Mouse (Mus musculus): Measurements from ENCODE around the gene Ipo13.

Gene Ipo13

GRCm38 (mm10) chr4:117885093-117885492, 29.7 kb downstream of the Ipo13 start:
- in situ Hi-C loops (cut with MboI, MseI), result no loop called here

GRCm38 (mm10) chr4:117884146-117884545, 30.7 kb downstream of the Ipo13 start:
- in situ Hi-C loops (cut with MboI, MseI), result no loop called here

DNA sequence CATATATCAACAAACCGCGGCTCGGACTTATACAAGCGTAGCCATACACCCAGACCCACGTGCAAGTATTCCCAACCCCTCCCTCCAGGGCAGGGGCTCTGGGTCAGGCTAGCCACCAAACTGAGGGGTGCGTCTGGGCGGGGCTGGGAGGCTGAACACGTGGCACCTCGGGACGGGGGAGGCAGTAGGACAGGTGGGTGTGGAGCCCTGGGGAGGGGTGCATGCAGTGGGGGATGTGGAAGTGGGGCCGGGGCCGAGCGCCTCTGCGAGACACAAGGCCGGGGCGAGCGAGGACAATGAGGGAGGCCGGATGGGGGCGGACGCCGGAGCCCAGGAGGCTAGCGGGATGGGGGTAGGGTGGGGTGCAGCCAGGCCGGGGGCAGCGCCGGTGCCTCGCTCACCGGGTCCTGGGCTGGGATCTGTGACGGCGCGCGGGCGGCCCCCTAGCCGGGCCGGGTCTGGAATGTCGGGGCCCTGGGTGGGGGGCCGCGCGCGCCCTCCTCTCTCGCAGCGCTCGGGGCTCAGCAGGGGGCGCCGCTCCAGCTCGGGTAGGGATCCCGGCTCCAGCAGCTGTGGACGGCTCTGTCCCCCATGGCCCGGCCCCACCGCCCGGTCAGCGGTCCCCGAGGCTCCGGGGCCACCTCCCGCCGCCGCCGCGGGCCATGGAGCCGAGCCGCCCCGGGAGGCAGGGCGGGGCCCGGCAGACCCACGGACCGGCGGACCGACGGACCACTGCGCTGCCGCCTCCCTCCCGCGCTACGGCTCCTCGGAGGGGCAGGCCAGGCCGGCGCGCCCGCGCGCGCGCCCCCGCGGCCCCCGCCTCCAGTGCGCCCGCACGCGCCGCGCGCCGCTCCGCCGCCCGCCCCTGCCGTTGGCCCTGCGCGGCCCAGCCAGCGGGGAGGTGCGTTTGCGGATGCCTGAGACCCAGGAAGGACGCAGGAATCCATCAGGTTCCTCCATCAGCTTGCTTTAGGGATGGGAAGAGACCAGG, 31.8 kb downstream of the Ipo13 start, which contains the start of gene B4galt2:
B4galt2 (minus strand) TSS at position 787 of the 991 bp plus-strand sequence.
- in situ Hi-C loops (cut with MboI, MseI), result no loop called here

DNA sequence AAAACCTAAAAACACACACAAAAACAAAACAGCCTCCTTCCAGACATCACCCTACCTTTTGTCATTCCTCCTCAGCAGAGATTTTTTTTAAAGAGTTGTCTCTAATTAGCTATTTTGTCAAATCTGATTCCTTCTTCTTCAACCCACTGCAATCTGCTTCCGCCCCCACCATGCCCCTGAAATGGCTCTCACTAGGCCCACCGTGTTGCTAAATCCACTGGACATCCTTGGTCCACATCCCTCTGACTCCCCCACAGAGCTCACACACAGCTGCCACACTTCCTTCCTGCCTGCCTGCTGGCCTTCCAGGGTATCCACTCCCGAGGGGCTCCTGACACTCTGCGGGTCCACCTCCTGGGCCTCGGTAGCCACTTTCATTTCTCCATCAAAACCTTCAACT, 36.1 kb downstream of the Ipo13 start:
- in situ Hi-C loops (cut with MboI, MseI), result no loop called here

GRCm38 (mm10) chr4:117878301-117878700, 36.5 kb downstream of the Ipo13 start:
- in situ Hi-C loops (cut with MboI, MseI), result no loop called here

- in situ Hi-C loops (cut with MboI, MseI), result no loop called here
Observed at GRCm38 (mm10) chr4:117873615-117874014, 41.2 kb downstream of the Ipo13 start.

- in situ Hi-C loops (cut with MboI, MseI), result no loop called here
Observed at GRCm38 (mm10) chr4:117872471-117872886, 42.3 kb downstream of the Ipo13 start, which contains the start of gene Ccdc24. Gene Ccdc24 (minus strand): TSS chr4:117872557.

- in situ Hi-C loops (cut with MboI, MseI), result no loop called here
Observed at GRCm38 (mm10) chr4:117871787-117872186, 43.0 kb downstream of the Ipo13 start.

DNA sequence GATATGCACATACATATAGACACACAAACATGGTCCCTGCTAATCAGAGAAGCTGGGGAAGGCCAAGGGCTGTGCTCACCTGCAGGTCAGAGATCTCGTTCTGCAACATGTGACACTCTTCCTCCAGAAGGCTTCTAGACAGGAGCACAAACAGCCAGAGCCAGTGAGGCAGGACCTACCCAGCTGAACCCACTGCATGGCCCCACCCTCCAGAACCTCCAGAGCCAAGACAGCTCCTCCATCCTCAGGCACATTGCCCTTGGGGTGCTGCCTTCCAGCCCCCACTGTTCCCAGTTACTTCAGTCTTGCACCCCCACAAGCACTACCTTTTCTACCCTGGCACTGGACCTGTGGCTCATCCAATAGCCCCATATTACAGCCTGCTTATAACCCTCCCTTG, 44.4 kb downstream of the Ipo13 start:
- in situ Hi-C loops (cut with MboI, MseI), result no loop called here

DNA sequence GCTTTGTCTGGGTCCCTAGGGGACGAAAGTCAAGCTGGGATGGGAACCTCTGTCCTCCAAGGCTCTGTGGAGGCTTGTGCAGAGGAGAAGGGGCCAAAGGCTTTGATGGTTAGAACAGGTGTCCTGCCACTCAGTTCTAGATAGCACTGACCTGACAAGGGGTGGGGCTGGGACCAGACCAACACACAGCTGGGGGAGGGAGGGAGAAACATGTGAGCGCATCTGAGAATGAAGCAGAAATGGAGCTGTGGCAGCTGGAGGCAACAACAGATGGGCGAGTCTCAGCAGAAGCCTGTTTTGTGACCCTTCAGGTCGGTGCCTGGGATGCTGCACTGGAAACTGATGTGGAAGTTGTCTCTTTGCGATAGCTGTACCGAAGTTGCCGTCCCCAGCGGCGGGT, 45.5 kb downstream of the Ipo13 start:
- in situ Hi-C loops (cut with MboI, MseI), result no loop called here

DNA sequence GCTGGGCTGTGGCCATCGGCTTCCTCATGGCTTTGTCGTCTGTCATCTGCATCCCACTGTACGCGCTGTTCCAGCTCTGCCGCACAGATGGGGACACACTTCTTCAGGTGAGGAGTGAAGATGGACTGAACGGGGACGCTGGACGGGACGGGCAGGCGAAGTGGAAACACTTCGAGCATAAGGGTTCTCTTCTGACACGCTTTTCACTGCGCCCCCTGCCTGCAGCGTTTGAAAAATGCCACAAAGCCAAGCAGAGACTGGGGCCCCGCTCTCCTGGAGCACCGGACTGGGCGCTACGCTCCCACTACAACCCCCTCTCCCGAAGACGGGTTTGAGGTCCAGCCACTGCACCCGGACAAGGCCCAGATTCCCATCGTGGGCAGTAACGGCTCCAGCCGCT, 47.0 kb downstream of the Ipo13 start:
- in situ Hi-C loops (cut with MboI, MseI), result no loop called here

GRCm38 (mm10) chr4:117867000-117867399, 47.8 kb downstream of the Ipo13 start:
- in situ Hi-C loops (cut with MboI, MseI), result no loop called here

DNA sequence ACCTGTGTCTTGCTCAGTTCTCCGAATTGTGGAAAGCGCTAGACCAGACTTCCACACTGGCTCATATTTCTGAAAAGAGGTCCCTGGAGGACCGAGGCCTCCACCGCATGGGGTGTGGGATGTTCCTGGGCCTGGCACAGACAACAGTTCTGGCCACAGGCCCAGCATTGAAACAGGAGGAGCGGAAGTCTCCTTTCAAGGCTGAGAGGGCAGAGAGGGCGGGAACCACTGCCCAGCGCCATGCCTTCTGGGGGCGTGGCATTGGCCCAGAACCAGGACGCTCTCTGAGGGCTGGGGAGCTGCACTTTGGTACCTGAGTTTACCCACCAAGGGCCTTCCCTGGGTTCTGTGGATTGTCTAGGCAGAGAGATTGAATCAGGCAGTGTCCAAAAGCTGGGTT, 48.7 kb downstream of the Ipo13 start:
- in situ Hi-C loops (cut with MboI, MseI), result no loop called here

DNA sequence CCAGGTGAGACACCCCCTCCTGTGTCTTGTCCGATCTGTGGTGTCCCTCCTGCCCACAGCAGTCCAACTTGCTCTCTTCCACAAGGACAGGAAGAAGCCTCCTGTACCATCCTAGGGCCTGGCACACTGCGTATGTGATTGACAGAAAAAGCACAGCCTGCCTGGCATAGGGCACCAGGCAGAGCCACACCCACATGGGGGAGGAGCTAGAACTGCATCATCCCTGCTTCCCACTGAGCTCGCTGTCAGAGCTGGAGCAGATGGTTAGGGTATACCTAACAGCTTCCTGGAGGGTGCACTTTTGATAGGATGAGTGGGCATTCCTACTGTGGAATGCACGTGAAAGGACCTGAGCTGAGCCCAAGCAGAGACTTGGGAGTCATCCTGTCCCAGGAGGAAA, 52.0 kb downstream of the Ipo13 start:
- in situ Hi-C loops (cut with MboI, MseI), result no loop called here

- in situ Hi-C loops (cut with MboI, MseI), result no loop called here
Observed at GRCm38 (mm10) chr4:117860570-117860969, 54.2 kb downstream of the Ipo13 start.

DNA sequence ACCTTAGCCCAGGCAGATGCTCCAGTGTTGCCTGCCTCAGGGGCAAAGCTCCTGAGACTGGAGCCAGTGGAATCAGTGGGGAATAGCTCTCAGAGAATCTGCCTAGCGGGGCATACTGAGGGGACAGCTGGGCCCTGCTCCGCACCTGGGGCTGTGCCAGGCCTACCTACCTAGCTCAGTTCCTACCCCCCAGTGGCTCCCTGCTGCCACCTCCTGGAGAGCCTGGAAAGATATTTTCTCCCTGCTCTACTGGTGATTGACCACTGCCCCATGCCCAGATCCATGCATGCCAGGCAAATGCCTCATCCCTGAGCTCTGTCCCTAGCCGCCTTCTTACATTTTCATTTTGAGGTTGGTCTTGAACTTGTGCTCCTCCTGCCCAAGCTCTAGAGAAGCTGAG, 56.0 kb downstream of the Ipo13 start:
- in situ Hi-C loops (cut with MboI, MseI), result no loop called here

GRCm38 (mm10) chr4:117855146-117855545, 59.7 kb downstream of the Ipo13 start:
- in situ Hi-C loops (cut with MboI, MseI), result no loop called here

- in situ Hi-C loops (cut with MboI, MseI), result no loop called here
Observed at GRCm38 (mm10) chr4:117852152-117852868, 62.5 kb downstream of the Ipo13 start.

DNA sequence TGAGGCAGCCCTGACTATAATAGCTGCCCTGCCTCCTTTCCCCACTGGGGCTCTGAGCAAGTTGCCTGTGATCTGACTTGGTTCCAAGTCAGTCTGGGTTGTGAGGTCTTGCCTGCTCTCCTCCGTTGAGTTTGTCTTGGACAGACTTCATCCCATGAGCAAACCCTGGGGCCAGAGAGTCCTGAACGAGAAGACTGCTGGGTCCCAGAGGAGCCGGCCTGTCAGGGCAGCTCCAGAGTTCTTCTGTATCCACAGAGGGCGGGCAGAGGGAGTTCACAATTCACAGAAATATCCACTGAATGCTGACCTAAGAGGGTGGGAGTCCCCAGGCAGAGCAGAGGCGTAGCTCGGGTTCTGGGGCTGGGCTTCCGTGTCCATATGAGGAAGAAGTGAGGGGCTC, 63.9 kb downstream of the Ipo13 start:
- in situ Hi-C loops (cut with MboI, MseI), result no loop called here

GRCm38 (mm10) chr4:117850176-117850575, 64.6 kb downstream of the Ipo13 start:
- in situ Hi-C loops (cut with MboI, MseI), result no loop called here

DNA sequence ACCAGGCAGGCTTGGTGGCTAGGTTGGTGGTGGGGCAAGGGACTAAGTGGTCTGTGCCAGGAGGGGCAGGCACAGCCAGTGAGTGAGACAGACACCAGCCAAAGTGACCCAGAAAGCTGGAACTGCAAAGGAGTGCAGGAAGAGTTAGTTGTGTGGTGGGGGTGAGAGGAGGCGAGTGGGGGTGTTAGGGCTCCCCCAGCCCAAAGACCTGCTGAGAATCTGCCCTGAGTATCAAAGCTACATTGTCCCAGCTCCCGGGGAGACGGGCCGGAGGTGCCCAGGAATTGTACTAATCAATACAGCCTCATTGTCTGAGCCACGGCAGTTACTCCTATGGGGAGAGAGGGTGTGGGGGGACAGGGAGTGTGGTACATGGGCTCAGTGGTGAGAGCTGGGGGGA, 65.3 kb downstream of the Ipo13 start:
- in situ Hi-C loops (cut with MboI, MseI), result loop anchor here (25.0 kb wide), 1 partner anchor 1762 kb away; the partner anchor contains the start of genes Lrrc41 and Uqcrh

DNA sequence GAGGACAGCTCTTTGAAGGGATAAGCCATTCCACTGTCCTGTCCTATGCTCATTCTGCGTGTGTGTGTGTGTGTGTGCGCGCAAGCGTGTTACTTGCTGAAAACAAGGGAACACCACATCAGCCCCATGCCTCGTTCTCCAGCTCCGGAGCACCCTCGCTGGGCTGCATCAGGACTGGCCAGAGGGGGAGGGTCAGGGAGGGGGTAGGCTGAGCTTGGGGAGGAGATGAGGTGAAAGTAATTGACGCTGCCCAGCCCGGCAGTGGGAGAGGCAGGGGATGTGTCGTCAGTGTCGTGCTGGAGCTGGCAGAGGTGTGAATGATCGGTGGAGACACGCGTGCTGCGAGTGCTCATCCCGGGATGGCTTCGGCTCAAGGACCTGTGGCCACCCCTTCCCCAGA, 65.7 kb downstream of the Ipo13 start:
- in situ Hi-C loops (cut with MboI, MseI), result loop anchor here (25.0 kb wide), 1 partner anchor 1762 kb away; the partner anchor contains the start of genes Lrrc41 and Uqcrh

Data from T-helper 1 cell (primary cell).